Mouse (Mus musculus) stomach, postnatal 0 days (tissue): ENCODE measurements around the gene Hsd3b7. TPM values are rescaled to one million over a fixed set of nuclear protein-coding genes. Genes with fewer than 3 reads are reported as not detected.
A peak's percentile ranks its signal among the peaks of the same experiment; 100 is the strongest.

Source experiments
- ATAC-seq: fragments of 200-750 bp; cut with Nextera tagmentation; 2 replicates; pipeline ENCODE4 v1.8.0; 2017; ENCODE audit not compliant: low FRiP score, low TSS enrichment
- DNase-seq: peaks from one replicate; pipeline ENCODE4 v3.0.0-alpha.2; 2016; ENCODE audit warnings: low spot score
- H3K27ac ChIP-seq: fragments of 300-500 bp; sonication (generic); replicated peaks from 2 replicates; pipeline ENCODE4 v1.5.1; 2014; ENCODE audit warnings: mild to moderate bottlenecking, control low read depth
- H3K27me3 ChIP-seq: fragments of 300-500 bp; sonication (generic); 2 replicates; pipeline ENCODE4 v1.6.1; 2014; ENCODE audit warnings: low read length; ENCODE audit not compliant: control insufficient read depth, insufficient read depth
- H3K36me3 ChIP-seq: fragments of 300-500 bp; sonication (generic); 2 replicates; pipeline ENCODE4 v1.6.1; 2014; ENCODE audit warnings: low read length, mixed read lengths; ENCODE audit not compliant: control insufficient read depth, insufficient read depth
- H3K4me1 ChIP-seq: fragments of 300-500 bp; sonication (generic); replicated peaks from 2 replicates; pipeline ENCODE4 v1.6.1; 2014; ENCODE audit warnings: antibody characterized with exemption; ENCODE audit not compliant: control insufficient read depth, insufficient read depth
- H3K4me2 ChIP-seq: fragments of 300-500 bp; sonication (generic); replicated peaks from 2 replicates; pipeline ENCODE4 v1.6.1; 2014; ENCODE audit warnings: low read depth, mild to moderate bottlenecking, control low read depth, moderate library complexity
- H3K4me3 ChIP-seq: fragments of 300-500 bp; sonication (generic); 2 replicates; pipeline ENCODE4 v1.5.1; 2014; ENCODE audit warnings: low read depth, low read length, control low read depth
- H3K9ac ChIP-seq: fragments of 300-500 bp; sonication (generic); 2 replicates; pipeline ENCODE4 v1.6.1; 2014; ENCODE audit warnings: mild to moderate bottlenecking, low read length, control low read depth, mixed read lengths
- H3K9me3 ChIP-seq: fragments of 300-500 bp; sonication (generic); 2 replicates; pipeline ENCODE4 v1.6.1; 2016; ENCODE audit warnings: low read length; ENCODE audit not compliant: control insufficient read depth
- CTCF ChIP-seq: IDR thresholded peaks from 2 replicates; pipeline ENCODE4 v1.5.1; 2016; ENCODE audit warnings: antibody characterized with exemption, low read depth, mild to moderate bottlenecking, moderate library complexity
- EP300 ChIP-seq: optimal IDR thresholded peaks from 2 replicates; pipeline ENCODE3; 2016; ENCODE audit warnings: antibody characterized with exemption
- WGBS: fragments of 180-500 bp; shearing (Covaris S2); extraction: QIAGEN DNeasy Blood & Tissue Kit; methylation state at CpG from one replicate; pipeline ENCODE4 v1.1.7; 2014; 5-methylcytosine and 5-hydroxymethylcytosine counted together
- polyA plus RNA-seq: library from polyadenylated mRNA; unstranded; fragments of >200 nt; fragmentation: Nextera tagmentation; extraction: Ambion mirVana; gene quantifications from 2 replicates; pipeline ENCODE4 v1.2.1, GENCODE M21; 2015

Gene Hsd3b7
- polyA plus RNA-seq, 1 experiment from 2014 or later = 31.7 TPM

GRCm38 (mm10) chr7:127760478-127760877 is 39.9 kb upstream of the Hsd3b7 start:
- no peaks in the 10 kb centered on the region for H3K4me1 ChIP-seq
- H3K9ac ChIP-seq = no peak overlapping the region
- H3K36me3 ChIP-seq = 0 out of 2 replicates have a peak, but pooled peaks cover 11% of the 10 kb centered on the region
- no peak overlapping the region for H3K4me3 ChIP-seq
- ATAC-seq (peak; percentile 3; the same call in 1 of the 2 replicates), DNase-seq (no peak)
- H3K27me3 ChIP-seq = no peaks in the 10 kb centered on the region
- TF ChIP-seq CTCF = no peak
- no peak for TF ChIP-seq EP300
- H3K27ac ChIP-seq = no peak overlapping the region
- no peaks in the 10 kb centered on the region for H3K9me3 ChIP-seq
- no peak overlapping the region for H3K4me2 ChIP-seq
- WGBS = 59% methylated on average over 3 of the region's 3 CpGs

GRCm38 (mm10) chr7:127761026-127761425 is 39.4 kb upstream of the Hsd3b7 start:
- 0 out of 2 replicates have a peak, but pooled peaks cover 11% of the 10 kb centered on the region for H3K36me3 ChIP-seq
- DNase-seq (peak; percentile 81), ATAC-seq (peak; percentile 70)

GRCm38 (mm10) chr7:127763642-127764041 is 36.8 kb upstream of the Hsd3b7 start:
- H3K36me3 ChIP-seq = 0 out of 2 replicates have a peak, but pooled peaks cover 12% of the 10 kb centered on the region
- no peaks in the 10 kb centered on the region for H3K4me1 ChIP-seq
- no peak overlapping the region for H3K4me2 ChIP-seq
- no peaks in the 10 kb centered on the region for H3K9me3 ChIP-seq
- DNase-seq = no peak
- no peak overlapping the region for H3K4me3 ChIP-seq
- no peak overlapping the region for H3K9ac ChIP-seq
- TF ChIP-seq EP300 = no peak
- no peak for TF ChIP-seq CTCF
- no peak overlapping the region for H3K27ac ChIP-seq
- 88% methylated on average over 4 of the region's 4 CpGs for whole genome bisulfite sequencing
- no peaks in the 10 kb centered on the region for H3K27me3 ChIP-seq
- ATAC-seq = no peak

More at GRCm38 (mm10) chr7:127761026-127761425, 39.4 kb upstream of the Hsd3b7 start:
- WGBS = 17% methylated on average over 7 of the region's 7 CpGs
- no peaks in the 10 kb centered on the region for H3K27me3 ChIP-seq
- H3K4me3 ChIP-seq = no peak overlapping the region
- TF ChIP-seq CTCF = peak; percentile 97
- no peak for TF ChIP-seq EP300
- no peak overlapping the region for H3K4me2 ChIP-seq
- no peaks in the 10 kb centered on the region for H3K9me3 ChIP-seq
- H3K27ac ChIP-seq = no peak overlapping the region
- no peak overlapping the region for H3K9ac ChIP-seq
- no peaks in the 10 kb centered on the region for H3K4me1 ChIP-seq

GRCm38 (mm10) chr7:127765756-127766155 is 34.6 kb upstream of the Hsd3b7 start:
- no peak overlapping the region for H3K27ac ChIP-seq
- H3K27me3 ChIP-seq = no peaks in the 10 kb centered on the region
- DNase-seq (no peak), ATAC-seq (no peak)
- no peak for TF ChIP-seq EP300
- no peak for TF ChIP-seq CTCF
- H3K36me3 ChIP-seq = 0 out of 2 replicates have a peak, but pooled peaks cover 12% of the 10 kb centered on the region
- peaks cover 4% of the 10 kb centered on the region; the same call in 1 of the 2 replicates for H3K4me1 ChIP-seq
- H3K9me3 ChIP-seq = no peaks in the 10 kb centered on the region
- WGBS = 70% methylated on average over 2 of the region's 2 CpGs
- H3K4me2 ChIP-seq = no peak overlapping the region
- no peak overlapping the region for H3K9ac ChIP-seq
- H3K4me3 ChIP-seq = no peak overlapping the region

- Histone ChIP-seq H3K9me3 (no peaks in the 10 kb centered on the region), H3K27me3 (no peaks in the 10 kb centered on the region), H3K9ac (no peak overlapping the region), H3K36me3 (0 out of 2 replicates have a peak, but pooled peaks cover 12% of the 10 kb centered on the region), H3K4me2 (no peak overlapping the region), H3K4me1 (peaks cover 4% of the 10 kb centered on the region; the same call in 1 of the 2 replicates), H3K4me3 (no peak overlapping the region), H3K27ac (no peak overlapping the region)
- TF ChIP-seq EP300 (no peak), CTCF (no peak)
- ATAC-seq (no peak), DNase-seq (no peak)
- WGBS = 69% methylated on average over 17 of the region's 17 CpGs
These were observed 33.4 kb upstream of the Hsd3b7 start for GRCm38 (mm10) chr7:127766851-127767609.

- DNase-seq (no peak), ATAC-seq (no peak)
- H3K4me3 ChIP-seq = no peak overlapping the region
- no peaks in the 10 kb centered on the region for H3K27me3 ChIP-seq
- no peak for TF ChIP-seq CTCF
- TF ChIP-seq EP300 = no peak
- no peak overlapping the region for H3K9ac ChIP-seq
- H3K4me1 ChIP-seq = peaks cover 4% of the 10 kb centered on the region; the same call in 1 of the 2 replicates
- no peak overlapping the region for H3K27ac ChIP-seq
- WGBS = 92% methylated on average over 19 of the region's 19 CpGs
- 0 out of 2 replicates have a peak, but pooled peaks cover 12% of the 10 kb centered on the region for H3K36me3 ChIP-seq
- no peak overlapping the region for H3K4me2 ChIP-seq
- H3K9me3 ChIP-seq = no peaks in the 10 kb centered on the region
These were observed 32.6 kb upstream of the Hsd3b7 start for GRCm38 (mm10) chr7:127767671-127768345.
